Mouse (Mus musculus) spleen, adult 2 months (tissue): Measurements from ENCODE around the gene Gm10096. TPM values are rescaled to one million over a fixed set of nuclear protein-coding genes. Genes with fewer than 3 reads are reported as not detected.
"Not testable (repeated sequence)": the region's sequence is repeated elsewhere in the genome, so short reads cannot be mapped to it uniquely, and the experiment has no call there.

Experiments
- DNase-seq, 2 experiments: peaks; one replicate each; pipeline versions ENCODE4 v3.0.0 to v3.0.0-alpha.2; 2012 to 2021; ENCODE audit warnings: low spot score in 2 of 2, low read depth in 1 of 2
- H3K27ac ChIP-seq: fragments of 200-500 bp; 2 replicates; pipeline ENCODE4 v1.5.1; 2012; ENCODE audit warnings: low read length, inconsistent platforms; ENCODE audit not compliant: insufficient read depth
- H3K27me3 ChIP-seq: fragments of 200-500 bp; 2 replicates; pipeline ENCODE4 v1.6.1; 2012; ENCODE audit warnings: mild to moderate bottlenecking, moderate library complexity, low read length, inconsistent platforms; ENCODE audit not compliant: control insufficient read depth, insufficient read depth
- H3K36me3 ChIP-seq: fragments of 200-500 bp; 2 replicates; pipeline ENCODE4 v1.6.1; 2012; ENCODE audit warnings: mild to moderate bottlenecking, low read length, inconsistent platforms; ENCODE audit not compliant: control insufficient read depth, insufficient read depth
- H3K4me1 ChIP-seq: fragments of 200-500 bp; 2 replicates; pipeline ENCODE4 v1.6.1; 2011; ENCODE audit warnings: inconsistent platforms; ENCODE audit not compliant: control insufficient read depth, insufficient read depth, insufficient read length
- H3K4me3 ChIP-seq: fragments of 200-500 bp; 2 replicates; pipeline ENCODE4 v1.5.1; 2011; ENCODE audit warnings: mild to moderate bottlenecking, inconsistent platforms; ENCODE audit not compliant: insufficient read depth, insufficient read length; ENCODE audit errors: extremely low read depth
- WGBS: fragments of 180-500 bp; shearing (Covaris S2); methylation state at CpG from one replicate; pipeline ENCODE4 v1.1.7; 2018; 5-methylcytosine and 5-hydroxymethylcytosine counted together
- polyA plus RNA-seq: library from polyadenylated mRNA; depleted of rRNA; stranded (reverse); fragments of >200 nt; gene quantifications from 2 replicates; pipeline ENCODE4 v1.2.3, GENCODE M21; 2012; rRNA removed

Gene Gm10096
- not detected in 2 replicates for polyA plus RNA-seq

DNA sequence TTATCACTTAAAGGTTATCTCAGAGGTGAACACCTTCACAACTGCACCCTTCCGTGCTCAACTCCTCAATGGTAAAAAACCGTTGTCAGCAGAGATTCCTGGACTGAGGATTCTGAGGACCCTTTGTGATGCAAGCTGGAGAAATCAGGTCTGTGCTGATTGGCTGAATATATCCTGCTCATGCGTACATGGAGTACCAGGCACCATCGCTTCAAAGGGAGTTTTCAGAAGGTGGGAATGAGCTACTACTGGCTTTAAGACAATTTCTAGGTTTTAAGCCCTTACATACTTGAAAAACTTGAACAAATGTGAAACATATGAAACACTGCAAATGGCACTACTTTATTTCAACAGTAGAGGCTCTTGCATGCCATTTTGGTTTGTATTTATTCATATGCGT is at the start of gene Gm10096:
Gene Gm10096 (minus strand): TSS at position 101 of the 400 bp plus-strand sequence.
- H3K36me3 ChIP-seq, H3K4me1 ChIP-seq, H3K27ac ChIP-seq, DNase-seq, H3K27me3 ChIP-seq, H3K4me3 ChIP-seq: not testable (repeated sequence)
- no CpG with 5 or more reads among the region's 5 CpGs for WGBS
